Mouse (Mus musculus) embryonic facial prominence, embryonic 11.5 days (tissue): ENCODE data around the gene Vdac1. TPM values are rescaled to one million over a fixed set of nuclear protein-coding genes. Genes with fewer than 3 reads are reported as not detected.
A peak's percentile ranks its signal among the peaks of the same experiment; 100 is the strongest.

Experiments
- ATAC-seq: fragments of 200-750 bp; cut with Nextera tagmentation; replicated peaks from 2 replicates; pipeline ENCODE4 v1.8.0; 2017; ENCODE audit warnings: low read depth; ENCODE audit not compliant: insufficient number of reproducible peaks, low FRiP score, low TSS enrichment
- DNase-seq: peaks from one replicate; pipeline ENCODE4 v3.0.0-alpha.2; 2015; ENCODE audit warnings: low spot score
- H3K27ac ChIP-seq: fragments of 300-500 bp; sonication (generic); replicated peaks from 2 replicates; pipeline ENCODE4 v1.5.1; 2014; ENCODE audit warnings: mild to moderate bottlenecking, low read depth, low read length, control low read depth
- H3K27me3 ChIP-seq: fragments of 300-500 bp; sonication (generic); 2 replicates; pipeline ENCODE4 v1.6.1; 2014; ENCODE audit warnings: mild to moderate bottlenecking, low read length, moderate library complexity, mixed read lengths; ENCODE audit not compliant: control insufficient read depth, insufficient read depth
- H3K36me3 ChIP-seq: fragments of 300-500 bp; sonication (generic); replicated peaks from 2 replicates; pipeline ENCODE4 v1.6.1; 2014; ENCODE audit warnings: low read depth, mild to moderate bottlenecking, low read length, moderate library complexity, mixed read lengths; ENCODE audit not compliant: control insufficient read depth, insufficient read depth
- H3K4me1 ChIP-seq: fragments of 300-500 bp; sonication (generic); 2 replicates; pipeline ENCODE4 v1.6.1; 2014; ENCODE audit warnings: low read length, mixed read lengths; ENCODE audit not compliant: control insufficient read depth, insufficient read depth
- H3K4me2 ChIP-seq: fragments of 300-500 bp; sonication (generic); 2 replicates; pipeline ENCODE4 v1.6.1; 2014; ENCODE audit warnings: low read depth, mild to moderate bottlenecking, control low read depth, low read length, moderate library complexity
- H3K4me3 ChIP-seq: fragments of 300-500 bp; sonication (generic); 2 replicates; pipeline ENCODE4 v1.5.1; 2014; ENCODE audit warnings: low read depth, low read length, control low read depth
- H3K9ac ChIP-seq: fragments of 300-500 bp; sonication (generic); replicated peaks from 2 replicates; pipeline ENCODE4 v1.6.1; 2014; ENCODE audit warnings: mild to moderate bottlenecking, control low read depth, low read length
- H3K9me3 ChIP-seq: fragments of 300-500 bp; sonication (generic); replicated peaks from 2 replicates; pipeline ENCODE4 v1.6.1; 2016; ENCODE audit warnings: mild to moderate bottlenecking, low read length, inconsistent platforms, mixed read lengths; ENCODE audit not compliant: control insufficient read depth
- WGBS: fragments of 180-500 bp; shearing (Covaris S2); extraction: QIAGEN DNeasy Blood & Tissue Kit; methylation state at CpG from one replicate; pipeline ENCODE4 v1.1.7; 2014; 5-methylcytosine and 5-hydroxymethylcytosine counted together
- polyA plus RNA-seq: library from polyadenylated mRNA; unstranded; fragments of >200 nt; fragmentation: Nextera tagmentation; extraction: Ambion mirVana; gene quantifications from 2 replicates; pipeline ENCODE4 v1.2.1, GENCODE M21; 2014

The Vdac1 gene
- polyA plus RNA-seq, 1 experiment from 2014 or later: 222 TPM

DNA sequence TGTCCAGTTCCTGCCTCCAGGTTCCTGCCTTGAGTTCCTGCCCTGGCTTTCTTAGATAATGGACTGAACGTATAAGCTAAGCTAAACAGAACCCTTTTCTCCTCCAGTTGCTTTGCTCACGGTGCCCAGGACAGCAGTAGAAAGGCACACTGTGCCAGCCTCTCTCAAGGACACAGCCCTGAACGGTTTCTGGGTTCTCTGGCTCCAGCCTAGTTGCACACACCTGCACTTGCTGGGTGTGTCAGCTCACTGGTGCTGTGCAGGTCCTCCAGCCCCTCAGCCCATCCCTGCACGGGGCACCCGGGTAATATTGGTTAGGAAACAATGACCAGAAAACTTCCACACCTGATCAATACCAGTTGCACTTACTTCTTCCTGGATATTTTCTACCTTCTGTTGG, 71.5 kb downstream of the Vdac1 start:
- Histone ChIP-seq H3K27me3 (no peaks in the 10 kb centered on the region), H3K4me3 (no peak overlapping the region), H3K36me3 (no peaks in the 10 kb centered on the region), H3K9ac (no peak overlapping the region), H3K4me1 (no peaks in the 10 kb centered on the region), H3K27ac (no peak overlapping the region), H3K9me3 (no peaks in the 10 kb centered on the region), H3K4me2 (no peak overlapping the region)
- ATAC-seq (no peak), DNase-seq (no peak)
- 85% methylated on average over 5 of the region's 5 CpGs for WGBS

DNA sequence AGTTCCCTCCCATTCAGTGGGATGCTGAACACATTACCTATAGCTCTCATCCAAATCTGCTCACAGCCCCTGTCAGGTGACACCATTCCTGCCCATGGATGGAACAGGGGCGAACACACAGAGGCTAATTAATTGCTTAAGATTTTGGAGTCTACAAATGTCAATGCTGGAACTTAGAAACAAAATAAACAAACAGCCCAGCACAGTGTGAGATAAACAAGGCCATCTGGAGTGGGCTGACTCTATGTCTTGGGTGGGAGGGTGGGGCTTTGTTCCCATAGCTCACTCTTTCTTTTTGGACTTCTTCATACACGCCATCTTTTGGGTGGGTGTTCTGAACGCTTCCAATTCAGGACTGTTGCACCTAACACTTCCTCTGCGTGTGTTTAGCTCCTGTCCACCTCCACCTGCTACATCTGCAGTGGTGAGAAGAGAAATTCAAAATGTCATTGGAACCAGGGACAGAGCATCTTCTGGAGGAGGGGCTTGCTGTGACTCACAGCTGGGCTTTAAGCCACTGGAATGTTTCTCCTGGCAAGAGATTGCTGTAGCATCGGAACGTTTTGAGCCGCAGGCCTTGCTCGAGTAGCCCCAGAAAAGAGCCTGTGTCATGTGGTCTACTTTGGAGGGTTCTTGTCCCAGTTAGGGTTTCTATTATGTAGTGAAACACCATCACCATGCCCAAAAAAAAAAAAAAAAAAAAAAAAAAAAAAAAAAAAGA, 72.6 kb downstream of the Vdac1 start:
- Histone ChIP-seq H3K4me2 (no peak overlapping the region), H3K4me1 (no peaks in the 10 kb centered on the region), H3K9ac (no peak overlapping the region), H3K36me3 (no peaks in the 10 kb centered on the region), H3K27ac (no peak overlapping the region), H3K9me3 (no peaks in the 10 kb centered on the region), H3K4me3 (no peak overlapping the region), H3K27me3 (no peaks in the 10 kb centered on the region)
- WGBS: 81% methylated on average over 8 of the region's 8 CpGs
- no peak for DNase-seq
- no peak for ATAC-seq

DNA sequence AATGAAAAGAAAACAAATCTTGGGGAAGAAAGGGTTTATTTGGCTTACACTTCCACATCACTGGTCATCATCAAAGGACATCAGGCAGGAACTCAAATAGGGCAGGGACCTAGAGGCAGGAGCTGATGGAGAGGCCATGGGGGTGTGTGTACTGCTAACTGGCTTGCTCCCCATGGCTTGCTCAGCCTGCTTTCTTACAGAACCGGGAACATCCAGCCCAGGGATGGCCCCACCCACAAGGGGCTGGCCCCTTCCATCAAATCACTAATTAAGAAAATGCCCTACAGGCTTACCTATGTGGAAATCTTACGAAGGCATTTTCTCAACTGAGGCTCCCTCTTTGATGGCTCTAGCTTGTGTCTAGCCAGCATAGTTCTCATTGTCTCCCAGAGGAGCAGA, 73.1 kb downstream of the Vdac1 start:
- DNase-seq (no peak), ATAC-seq (no peak)
- Histone ChIP-seq H3K36me3 (no peaks in the 10 kb centered on the region), H3K9ac (no peak overlapping the region), H3K4me3 (no peak overlapping the region), H3K27me3 (no peaks in the 10 kb centered on the region), H3K9me3 (no peaks in the 10 kb centered on the region), H3K4me2 (no peak overlapping the region), H3K4me1 (no peaks in the 10 kb centered on the region), H3K27ac (no peak overlapping the region)
- WGBS: 58% methylated on average over 2 of the region's 2 CpGs

DNA sequence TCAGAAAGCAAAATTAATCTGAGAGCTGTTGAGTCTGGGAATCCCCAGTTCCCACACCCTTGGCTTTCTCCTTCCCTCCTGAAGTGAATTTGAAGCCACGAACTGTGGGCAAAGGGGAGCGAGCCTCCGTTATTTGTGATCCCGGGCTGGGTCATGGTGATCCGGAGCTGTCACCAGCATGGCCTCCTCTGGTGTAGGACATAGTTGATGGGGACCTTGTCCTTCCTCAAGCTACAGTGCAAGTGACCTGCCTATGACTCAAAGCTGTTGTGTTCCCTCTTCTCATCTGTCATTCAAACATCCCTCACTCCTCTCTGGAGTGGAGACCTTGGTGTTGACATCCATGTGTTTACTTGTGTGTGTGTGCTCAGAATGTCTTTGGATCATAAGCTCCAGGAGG, 74.8 kb downstream of the Vdac1 start:
- DNase-seq (no peak), ATAC-seq (no peak)
- Histone ChIP-seq H3K9me3 (no peaks in the 10 kb centered on the region), H3K4me2 (no peak overlapping the region), H3K27ac (no peak overlapping the region), H3K4me1 (no peaks in the 10 kb centered on the region), H3K36me3 (no peaks in the 10 kb centered on the region), H3K27me3 (no peaks in the 10 kb centered on the region), H3K4me3 (no peak overlapping the region), H3K9ac (no peak overlapping the region)
- WGBS: 88% methylated on average over 5 of the region's 5 CpGs

DNA sequence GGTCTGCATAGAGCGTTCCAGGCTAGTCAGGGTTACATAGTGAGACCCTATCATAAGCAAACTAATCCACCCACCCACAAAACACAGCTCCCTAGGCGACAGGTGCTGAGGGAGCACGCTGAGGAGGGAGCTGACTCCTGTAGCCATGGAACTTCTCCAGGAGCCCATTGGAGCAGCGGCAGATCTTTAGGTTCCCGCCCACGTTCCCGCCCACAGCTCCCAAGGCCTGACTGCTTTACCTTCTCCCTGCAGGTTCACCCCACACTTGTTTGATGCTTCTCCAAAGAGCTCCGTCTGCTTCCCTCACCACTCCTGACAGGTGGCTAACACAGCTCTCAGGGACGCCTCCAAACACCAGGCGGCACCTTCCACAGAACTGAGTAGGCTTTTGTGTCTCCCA, 76.5 kb downstream of the Vdac1 start:
- peak; percentile 26 for DNase-seq
- H3K9me3 ChIP-seq: no peaks in the 10 kb centered on the region
- no peaks in the 10 kb centered on the region for H3K4me1 ChIP-seq
- no peak for ATAC-seq
- H3K27me3 ChIP-seq: no peaks in the 10 kb centered on the region
- no peak overlapping the region for H3K4me2 ChIP-seq
- H3K36me3 ChIP-seq: no peaks in the 10 kb centered on the region
- WGBS: 20% methylated on average over 10 of the region's 10 CpGs
- H3K4me3 ChIP-seq: no peak overlapping the region
- H3K9ac ChIP-seq: no peak overlapping the region
- no peak overlapping the region for H3K27ac ChIP-seq

Other genes with a start within 250 kb of the Vdac1 start
- gene Olfr1373, start 215.3 kb upstream of the Vdac1 start, polyA plus RNA-seq: not detected in 2 replicates
- not detected in 2 replicates for gene Olfr1371, start 146.9 kb upstream of the Vdac1 start, polyA plus RNA-seq
- 1,096 and 1,177 TPM in 2 replicates for gene Skp1a, start 128.9 kb upstream of the Vdac1 start, polyA plus RNA-seq
- 9.2 and 9.8 TPM in 2 replicates for gene Tcf7, start 77.8 kb upstream of the Vdac1 start, polyA plus RNA-seq
- 201 and 202 TPM in 2 replicates for gene 9530068E07Rik, start 35.6 kb downstream of the Vdac1 start, polyA plus RNA-seq